Comparison of ENCODE assay signal across 12 mouse cellular contexts in genomic region chr5:20956298-20956697, GRCm38 (mm10). TPM values are rescaled to one million over a fixed set of nuclear protein-coding genes. Genes with fewer than 3 reads are reported as not detected.
DNase-seq lines count a peak whose midpoint lies in the region; ATAC-seq and TF ChIP-seq lines count a peak whose summit lies in the region.
"Had no signal": no experiment of that assay in that cellular context is flagged by ENCODE, and none has a peak within 500 bp of the region (broad histone marks: within the 10 kb centered on the region; RNA-seq: fewer than 3 reads in every experiment).

TSS of gene Rsbn1l (minus strand) at chr5:20956398.

- TF ChIP-seq CTCF in lung, postnatal 0 days (IDR thresholded peaks at IDR 0.05) = no peak
- TF ChIP-seq CTCF in bone marrow, adult 2 months (IDR thresholded peaks at IDR 0.05; ENCODE audit: control insufficient read depth, insufficient read depth, low read length) = no peak

- no peaks in the 10 kb centered on the region for H3K27me3 ChIP-seq in lung, postnatal 0 days (replicated peaks; ENCODE audit: insufficient read depth, low read length)
- H3K27me3 ChIP-seq in hindbrain, embryonic 12.5 days = no peaks in the 10 kb centered on the region
- H3K27me3 ChIP-seq: limb, embryonic 12.5 days had no signal

- no peak within 1 kb of the TSS for H3K27ac ChIP-seq in lung, postnatal 0 days (ENCODE audit: low read length)
- peak within 1 kb of the TSS; percentile 46 for H3K27ac ChIP-seq in bone marrow, adult 2 months (ENCODE audit: control insufficient read depth, insufficient read depth, low read depth, low read length, poor library complexity)
- no peak within 1 kb of the TSS for H3K27ac ChIP-seq in hindbrain, embryonic 12.5 days
- H3K27ac ChIP-seq: limb, embryonic 12.5 days had no signal

- no peak within 1 kb of the TSS for H3K4me3 ChIP-seq in lung, postnatal 0 days (ENCODE audit: low read depth, low read length)
- peak within 1 kb of the TSS; percentile 45 for H3K4me3 ChIP-seq in bone marrow, adult 2 months (replicated peaks; ENCODE audit: control insufficient read depth, low read depth, low read length)
- no peak within 1 kb of the TSS for H3K4me3 ChIP-seq in hindbrain, embryonic 12.5 days
- H3K4me3 ChIP-seq: limb, embryonic 12.5 days; myocyte had no signal

- ATAC-seq in lung, postnatal 0 days = no peak
- no peak for ATAC-seq in monocyte, adult 5-6 weeks (replicated peaks; ENCODE audit: insufficient number of reproducible peaks, low FRiP score, low TSS enrichment, poor library complexity, severe bottlenecking)
- no peak for ATAC-seq in hindbrain, embryonic 12.5 days (ENCODE audit: low FRiP score)

- no peaks in the 10 kb centered on the region for H3K9me3 ChIP-seq in lung, postnatal 0 days (ENCODE audit: low read length)
- no peaks in the 10 kb centered on the region for H3K9me3 ChIP-seq in hindbrain, embryonic 12.5 days (replicated peaks)

- no peak within 1 kb of the TSS for H3K9ac ChIP-seq in lung, postnatal 0 days (replicated peaks; ENCODE audit: low read depth)
- no peak within 1 kb of the TSS for H3K9ac ChIP-seq in hindbrain, embryonic 12.5 days
- H3K9ac ChIP-seq: limb, embryonic 12.5 days had no signal

- 0 out of 2 replicates have a peak within 1 kb of the TSS, but pooled peaks have one; percentile 25 for H3K4me2 ChIP-seq in lung, postnatal 0 days (replicated peaks; ENCODE audit: low read depth, low read length)
- no peak within 1 kb of the TSS for H3K4me2 ChIP-seq in hindbrain, embryonic 12.5 days (replicated peaks)
- H3K4me2 ChIP-seq: limb, embryonic 12.5 days had no signal

- no peak for TF ChIP-seq POLR2A in bone marrow, adult 2 months (IDR thresholded peaks at IDR 0.05; ENCODE audit: borderline replicate concordance, control insufficient read depth, low read depth, low read length)

- no peaks in the 10 kb centered on the region for H3K36me3 ChIP-seq in lung, postnatal 0 days (ENCODE audit: insufficient read depth, low read length)
- 0 out of 2 replicates have a peak, but pooled peaks cover 7% of the 10 kb centered on the region for H3K36me3 ChIP-seq in hindbrain, embryonic 12.5 days

- 95% methylated on average over 3 of the region's 3 CpGs for WGBS in lung, postnatal 0 days
- 83% methylated on average over 3 of the region's 3 CpGs for WGBS in bone marrow, adult 2 months
- WGBS in hindbrain, embryonic 12.5 days = 99% methylated on average over 3 of the region's 3 CpGs

- no peak for TF ChIP-seq EP300 in lung, postnatal 0 days (IDR thresholded peaks at IDR 0.05)

- DNase-seq in lung, postnatal 0 days (ENCODE audit: low spot score) = no peak
- DNase-seq in lung, postnatal 14 days = no peak
- DNase-seq in layer of hippocampus, postnatal 25 days (ENCODE audit: extremely low spot score in 1 of 2, low spot score in 1 of 2) = no peak
- no peak for DNase-seq in right cerebral cortex, postnatal 14 days
- no peak for DNase-seq in cerebellum, postnatal 14 days
- DNase-seq: cerebellum, postnatal 25 days; gastrocnemius, postnatal 36 days had no signal

- peaks cover 4% of the 10 kb centered on the region; the same call in 1 of the 2 replicates for H3K4me1 ChIP-seq in lung, postnatal 0 days (ENCODE audit: insufficient read depth, low read depth, low read length)
- H3K4me1 ChIP-seq in bone marrow, adult 2 months (ENCODE audit: control insufficient read depth, insufficient read depth, low read length) = peaks cover 3% of the 10 kb centered on the region; the same call in 1 of the 2 replicates
- H3K4me1 ChIP-seq in hindbrain, embryonic 12.5 days = peaks cover 4% of the 10 kb centered on the region; the same call in 1 of the 2 replicates

RNA-seq across cellular contexts. Expression of gene Rsbn1l, which starts in this region (rescaled TPM):
- 6.6 and 6.8 TPM in 2 replicates for polyA plus RNA-seq in lung, postnatal 0 days (2015; fragmentation: Nextera tagmentation; extraction: Ambion mirVana)
- 13.8 and 18.7 TPM in 2 replicates for polyA plus RNA-seq in bone marrow, adult 2 months (2011; ENCODE audit: insufficient read depth, insufficient read length, low replicate concordance, missing spikeins)
- 10 to 100 TPM; 14.9 to 18.5 TPM for total RNA-seq in layer of hippocampus, postnatal 25 days (2021)
- 46.5 to 65.5 TPM (median 51.9 TPM) in 3 replicates for total RNA-seq in monocyte, adult 5-6 weeks (2017)
- 6.0 and 6.7 TPM in 2 replicates for polyA plus RNA-seq in hindbrain, embryonic 12.5 days (2016; fragmentation: Nextera tagmentation; extraction: Ambion mirVana)
